In the genomic region with DNA sequence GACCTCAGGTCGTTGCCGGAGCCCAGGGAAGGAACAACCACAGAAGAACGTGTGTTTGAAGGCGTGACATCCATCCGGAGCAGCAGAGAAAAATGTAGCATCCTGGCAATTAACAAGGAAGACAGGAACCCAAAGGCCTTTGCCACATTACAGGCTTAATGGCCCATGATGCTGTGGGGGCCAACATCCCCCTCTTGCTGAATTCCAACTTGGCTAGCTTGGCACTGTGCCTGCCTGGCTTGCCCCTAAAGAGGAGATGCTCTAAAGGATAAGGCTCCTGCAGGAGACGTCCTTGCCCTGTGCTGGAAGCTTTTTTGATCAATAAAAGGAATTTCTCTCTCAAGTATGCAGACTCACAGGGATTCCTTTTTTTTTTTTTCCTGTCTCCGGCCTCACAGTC, we compare ENCODE assay signal across 17 mouse cellular contexts.
DNase-seq lines count a peak whose midpoint lies in the region; ATAC-seq lines count a peak whose summit lies in the region.
"Had no signal": no experiment of that assay in that cellular context is flagged by ENCODE, and none has a peak within 500 bp of the region (broad histone marks: within the 10 kb centered on the region; RNA-seq: fewer than 3 reads in every experiment).

No protein-coding gene starts in this region.

- no peak for DNase-seq in heart, adult 18-20 months
- DNase-seq in retina, postnatal 1 day, result peak; percentile 67
- no peak for DNase-seq in retina, embryonic 14.5 days (ENCODE audit: low spot score)
- DNase-seq in urinary bladder, adult 18-20 months (ENCODE audit: low spot score in 2 of 2), result no peak
- no peak for DNase-seq in limb, embryonic 10.5 days (ENCODE audit: low spot score)
- DNase-seq: cerebellum, adult 9-11 months; kidney, adult 11 months; kidney, postnatal 36 days; liver; liver, postnatal 0 days; lung, postnatal 14 days; right cerebral cortex, postnatal 4 days; thymus, postnatal 4 days had no signal

- ATAC-seq in heart, embryonic 13.5 days (ENCODE audit: extremely low read depth, insufficient number of reproducible peaks, low FRiP score, low TSS enrichment), result no peak
- ATAC-seq in hindbrain, embryonic 13.5 days (ENCODE audit: low FRiP score), result no peak
- ATAC-seq in neural tube, embryonic 15.5 days (ENCODE audit: low FRiP score), result no peak
- ATAC-seq: liver, postnatal 0 days had no signal

- H3K4me2 ChIP-seq in heart, embryonic 13.5 days, result no peak overlapping the region
- H3K4me2 ChIP-seq in hindbrain, embryonic 13.5 days, result no peak overlapping the region
- H3K4me2 ChIP-seq in neural tube, embryonic 15.5 days, result no peak overlapping the region
- H3K4me2 ChIP-seq: embryonic facial prominence, embryonic 15.5 days had no signal

- H3K9ac ChIP-seq in heart, embryonic 13.5 days, result no peak overlapping the region
- H3K9ac ChIP-seq in hindbrain, embryonic 13.5 days, result no peak overlapping the region
- H3K9ac ChIP-seq in neural tube, embryonic 15.5 days (replicated peaks), result no peak overlapping the region
- H3K9ac ChIP-seq: embryonic facial prominence, embryonic 15.5 days; liver, postnatal 0 days had no signal

- peaks cover 88% of the 10 kb centered on the region for H3K4me1 ChIP-seq in heart, embryonic 13.5 days
- H3K4me1 ChIP-seq in hindbrain, embryonic 13.5 days (replicated peaks), result peaks cover 92% of the 10 kb centered on the region
- peaks cover 73% of the 10 kb centered on the region for H3K4me1 ChIP-seq in neural tube, embryonic 15.5 days
- H3K4me1 ChIP-seq in limb, embryonic 10.5 days, result peaks cover 79% of the 10 kb centered on the region

- no peak overlapping the region for H3K4me3 ChIP-seq in heart, embryonic 13.5 days
- no peak overlapping the region for H3K4me3 ChIP-seq in hindbrain, embryonic 13.5 days
- H3K4me3 ChIP-seq in neural tube, embryonic 15.5 days (replicated peaks), result no peak overlapping the region
- H3K4me3 ChIP-seq in limb, embryonic 10.5 days, result no peak overlapping the region
- H3K4me3 ChIP-seq: embryonic facial prominence, embryonic 15.5 days had no signal

- H3K36me3 ChIP-seq in heart, embryonic 13.5 days, result no peaks in the 10 kb centered on the region; the same call in 1 of the 2 replicates
- H3K36me3 ChIP-seq in hindbrain, embryonic 13.5 days, result no peaks in the 10 kb centered on the region
- H3K36me3 ChIP-seq in neural tube, embryonic 15.5 days, result no peaks in the 10 kb centered on the region
- H3K36me3 ChIP-seq in limb, embryonic 10.5 days, result peaks cover 9% of the 10 kb centered on the region; the same call in 1 of the 2 replicates
- H3K36me3 ChIP-seq: embryonic facial prominence, embryonic 15.5 days had no signal

- 66% methylated on average over 7 of the region's 7 CpGs for WGBS in heart, embryonic 13.5 days
- 43% methylated on average over 7 of the region's 7 CpGs for WGBS in hindbrain, embryonic 13.5 days
- whole genome bisulfite sequencing in neural tube, embryonic 15.5 days, result 39% methylated on average over 7 of the region's 7 CpGs
- WGBS in limb, embryonic 10.5 days, result 86% methylated on average over 7 of the region's 7 CpGs

- no peaks in the 10 kb centered on the region for H3K9me3 ChIP-seq in heart, embryonic 13.5 days
- no peaks in the 10 kb centered on the region for H3K9me3 ChIP-seq in hindbrain, embryonic 13.5 days
- H3K9me3 ChIP-seq in neural tube, embryonic 15.5 days (replicated peaks), result no peaks in the 10 kb centered on the region
- no peaks in the 10 kb centered on the region for H3K9me3 ChIP-seq in limb, embryonic 10.5 days (replicated peaks)
- H3K9me3 ChIP-seq: embryonic facial prominence, embryonic 15.5 days had no signal

- no peaks in the 10 kb centered on the region for H3K27me3 ChIP-seq in heart, embryonic 13.5 days (replicated peaks)
- no peaks in the 10 kb centered on the region for H3K27me3 ChIP-seq in hindbrain, embryonic 13.5 days
- H3K27me3 ChIP-seq in neural tube, embryonic 15.5 days (replicated peaks), result no peaks in the 10 kb centered on the region
- H3K27me3 ChIP-seq in limb, embryonic 10.5 days (ENCODE audit: low read depth, poor library complexity, severe bottlenecking), result no peaks in the 10 kb centered on the region
- H3K27me3 ChIP-seq: embryonic facial prominence, embryonic 15.5 days had no signal

- 0 out of 2 replicates have a peak overlapping the region, but pooled peaks have one; percentile 67 for H3K27ac ChIP-seq in heart, embryonic 13.5 days (replicated peaks)
- peak overlapping the region; percentile 85 for H3K27ac ChIP-seq in hindbrain, embryonic 13.5 days
- peak overlapping the region; percentile 65 for H3K27ac ChIP-seq in neural tube, embryonic 15.5 days (replicated peaks)
- H3K27ac ChIP-seq in limb, embryonic 10.5 days, result no peak overlapping the region
- H3K27ac ChIP-seq: embryonic facial prominence, embryonic 15.5 days had no signal
